10 mouse cellular contexts compared by ENCODE assay signal in the genomic region with DNA sequence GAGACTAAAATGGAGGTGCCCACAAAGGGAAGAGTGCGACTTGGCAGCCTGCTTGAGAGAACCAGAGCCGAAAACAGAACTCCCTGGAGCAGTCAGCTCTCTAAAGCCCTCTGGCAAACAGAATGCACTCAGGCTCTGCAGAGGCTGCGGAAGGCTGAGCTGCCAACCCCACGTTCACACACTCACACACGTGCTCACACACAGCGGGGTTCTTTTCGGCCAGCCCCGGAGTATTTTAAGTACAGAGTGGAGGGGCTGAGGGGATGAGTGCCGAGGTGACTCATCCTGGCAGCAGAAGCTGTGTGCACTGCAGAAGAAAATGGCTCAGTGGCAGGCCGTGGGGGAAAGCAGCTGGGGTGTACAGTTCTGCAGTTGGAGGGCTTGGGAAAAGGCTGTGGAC. TPM values are rescaled to one million over a fixed set of nuclear protein-coding genes. Genes with fewer than 3 reads are reported as not detected.
DNase-seq lines count a peak whose midpoint lies in the region; ATAC-seq lines count a peak whose summit lies in the region.
"Had no signal": no experiment of that assay in that cellular context is flagged by ENCODE, and none has a peak within 500 bp of the region (broad histone marks: within the 10 kb centered on the region; RNA-seq: fewer than 3 reads in every experiment).

No protein-coding gene starts in this region.

- 23% methylated on average over 10 of the region's 10 CpGs for WGBS in forebrain, embryonic 13.5 days
- WGBS in forebrain, embryonic 11.5 days = 43% methylated on average over 10 of the region's 10 CpGs

- no peak overlapping the region for H3K4me3 ChIP-seq in forebrain, embryonic 13.5 days
- no peak overlapping the region for H3K4me3 ChIP-seq in forebrain, embryonic 11.5 days (ENCODE audit: low read depth, low read length)
- H3K4me3 ChIP-seq: embryonic facial prominence, embryonic 13.5 days; midbrain, embryonic 12.5 days had no signal

- ATAC-seq in forebrain, embryonic 13.5 days = no peak
- no peak for ATAC-seq in forebrain, embryonic 11.5 days (replicated peaks; ENCODE audit: low FRiP score)

- H3K9me3 ChIP-seq in forebrain, embryonic 13.5 days (replicated peaks) = no peaks in the 10 kb centered on the region
- H3K9me3 ChIP-seq in forebrain, embryonic 11.5 days (ENCODE audit: control insufficient read depth, low read length) = no peaks in the 10 kb centered on the region
- H3K9me3 ChIP-seq: embryonic facial prominence, embryonic 13.5 days; midbrain, embryonic 12.5 days had no signal

- no peak overlapping the region for H3K9ac ChIP-seq in forebrain, embryonic 13.5 days
- no peak overlapping the region for H3K9ac ChIP-seq in forebrain, embryonic 11.5 days (ENCODE audit: low read length)
- H3K9ac ChIP-seq: embryonic facial prominence, embryonic 13.5 days; midbrain, embryonic 12.5 days had no signal

- peaks cover 8% of the 10 kb centered on the region; the same call in 1 of the 2 replicates for H3K27me3 ChIP-seq in forebrain, embryonic 13.5 days
- H3K27me3 ChIP-seq in forebrain, embryonic 11.5 days (ENCODE audit: control insufficient read depth, insufficient read depth, low read length) = no peaks in the 10 kb centered on the region; the same call in 1 of the 2 replicates

- no peak overlapping the region for H3K27ac ChIP-seq in forebrain, embryonic 13.5 days
- H3K27ac ChIP-seq in forebrain, embryonic 11.5 days (ENCODE audit: low read depth, low read length) = no peak overlapping the region
- H3K27ac ChIP-seq: embryonic facial prominence, embryonic 13.5 days; midbrain, embryonic 12.5 days had no signal

- no peaks in the 10 kb centered on the region for H3K36me3 ChIP-seq in forebrain, embryonic 13.5 days (ENCODE audit: poor library complexity, severe bottlenecking)
- H3K36me3 ChIP-seq in forebrain, embryonic 11.5 days (ENCODE audit: control insufficient read depth, insufficient read depth, low read length) = no peaks in the 10 kb centered on the region
- H3K36me3 ChIP-seq: embryonic facial prominence, embryonic 13.5 days; midbrain, embryonic 12.5 days had no signal

- peak overlapping the region; percentile 31; the same call in 1 of the 2 replicates for H3K4me2 ChIP-seq in forebrain, embryonic 13.5 days
- no peak overlapping the region for H3K4me2 ChIP-seq in forebrain, embryonic 11.5 days (ENCODE audit: low read depth, low read length, severe bottlenecking)
- H3K4me2 ChIP-seq: embryonic facial prominence, embryonic 13.5 days; midbrain, embryonic 12.5 days had no signal

- intact Hi-C loops in gastrocnemius, postnatal 36 days (cut with DNase I) = loop anchor here (2.0 kb wide), 1 partner anchor 437 kb away; no protein-coding TSS in a partner anchor
- intact Hi-C loops in left cerebral cortex, postnatal 36 days (cut with DNase I) = loop anchor here (2.0 to 10.0 kb wide), 2 partner anchors 83 to 223 kb away; no protein-coding TSS in a partner anchor

- H3K4me1 ChIP-seq in forebrain, embryonic 13.5 days = peaks cover 20% of the 10 kb centered on the region
- H3K4me1 ChIP-seq in forebrain, embryonic 11.5 days (replicated peaks; ENCODE audit: control insufficient read depth, insufficient read depth, low read length) = peaks cover 8% of the 10 kb centered on the region

- DNase-seq in forebrain, embryonic 11.5 days (ENCODE audit: low spot score) = no peak
- DNase-seq in cerebellum, adult 11-12 months = peak; percentile 87
- peak; percentile 16 to 24 for DNase-seq in gastrocnemius, postnatal 36 days
- peak; percentile 71 for DNase-seq in kidney, adult 18-20 months
- DNase-seq in left cerebral cortex, postnatal 36 days (ENCODE audit: low spot score in 2 of 2) = peak; percentile 87 to 91
- DNase-seq in right cerebral cortex, postnatal 14 days = peak; percentile 72
- DNase-seq in liver = no peak

RNA-seq across cellular contexts. Expression of gene Atp1b1, which starts 3.6 kb away (rescaled TPM):
- 34.0 and 41.6 TPM in 2 replicates for polyA plus RNA-seq in forebrain, embryonic 13.5 days (2015; fragmentation: Nextera tagmentation; extraction: Ambion mirVana)
- 14.3 and 17.8 TPM in 2 replicates for polyA plus RNA-seq in forebrain, embryonic 11.5 days (2014; fragmentation: Nextera tagmentation; extraction: Ambion mirVana)
- 100 to 1,000 TPM; 131 to 188 TPM for total RNA-seq in gastrocnemius, postnatal 36 days (2021)
- 1,000 to 10,000 TPM; 1,659 to 1,749 TPM for total RNA-seq in left cerebral cortex, postnatal 36 days (2021)

Comparison
In these comparisons a context has a peak if more than half of its experiments do, and no peak if none do; other contexts are left out.
1. DNase-seq: peak in cerebellum, adult 11-12 months (single experiment), gastrocnemius, postnatal 36 days (2 of 2), kidney, adult 18-20 months (single experiment), left cerebral cortex, postnatal 36 days (2 of 2) and right cerebral cortex, postnatal 14 days (single experiment); none in forebrain, embryonic 11.5 days (single experiment) and liver (single experiment).
2. RNA of gene Atp1b1, which starts 3.6 kb away (total RNA-seq): 1,659 to 1,749 TPM in left cerebral cortex, postnatal 36 days; 131 to 188 TPM in gastrocnemius, postnatal 36 days; every median in the first group is over 4 times any median in the second.